Mouse (Mus musculus): ENCODE data around the gene Chad. TPM values are rescaled to one million over a fixed set of nuclear protein-coding genes. Genes with fewer than 3 reads are reported as not detected.

Gene Chad
- polyA plus RNA-seq, 1 experiment from 2014 or later, result 0.16 TPM

Other genes starting within 250 kb of the Chad start
- 90.6 and 97.6 TPM in 2 replicates for gene Luc7l3, start 243.1 kb upstream of the Chad start, polyA plus RNA-seq (2014; fragmentation: Nextera tagmentation; extraction: Ambion mirVana)
- gene Ankrd40, start 237.0 kb upstream of the Chad start, polyA plus RNA-seq (2014; fragmentation: Nextera tagmentation; extraction: Ambion mirVana), result 12.7 and 13.2 TPM in 2 replicates
- 3.2 and 6.0 TPM in 2 replicates for gene Abcc3, start 172.1 kb upstream of the Chad start, polyA plus RNA-seq (2014; fragmentation: Nextera tagmentation; extraction: Ambion mirVana)
- 2.7 and 4.7 TPM in 2 replicates for gene Cacna1g, start 90.8 kb upstream of the Chad start, polyA plus RNA-seq (2014; fragmentation: Nextera tagmentation; extraction: Ambion mirVana)
- gene Spata20, start 78.9 kb upstream of the Chad start, polyA plus RNA-seq (2014; fragmentation: Nextera tagmentation; extraction: Ambion mirVana), result not detected in 2 replicates
- gene Epn3, start 65.1 kb upstream of the Chad start, polyA plus RNA-seq (2014; fragmentation: Nextera tagmentation; extraction: Ambion mirVana), result 0.84 and 0.91 TPM in 2 replicates
- 0.84 and 1.1 TPM in 2 replicates for gene Mycbpap, start 43.3 kb upstream of the Chad start, polyA plus RNA-seq (2014; fragmentation: Nextera tagmentation; extraction: Ambion mirVana)
- gene Rsad1, start 15.8 kb upstream of the Chad start, polyA plus RNA-seq (2014; fragmentation: Nextera tagmentation; extraction: Ambion mirVana), result 3.9 and 4.1 TPM in 2 replicates
- 2.6 and 3.1 TPM in 2 replicates for gene Acsf2, start 36.8 kb downstream of the Chad start, polyA plus RNA-seq (2014; fragmentation: Nextera tagmentation; extraction: Ambion mirVana)
- gene Lrrc59, start 64.7 kb downstream of the Chad start, polyA plus RNA-seq (2014; fragmentation: Nextera tagmentation; extraction: Ambion mirVana), result 224 and 246 TPM in 2 replicates
- gene Mrpl27, start 88.7 kb downstream of the Chad start, polyA plus RNA-seq (2014; fragmentation: Nextera tagmentation; extraction: Ambion mirVana), result 127 and 132 TPM in 2 replicates
- 35.5 and 40.5 TPM in 2 replicates for gene Eme1, start 88.9 kb downstream of the Chad start, polyA plus RNA-seq (2014; fragmentation: Nextera tagmentation; extraction: Ambion mirVana)
- 8.8 and 10.5 TPM in 2 replicates for gene Xylt2, start 112.5 kb downstream of the Chad start, polyA plus RNA-seq (2014; fragmentation: Nextera tagmentation; extraction: Ambion mirVana)
- gene Gm11541, start 139.5 kb downstream of the Chad start, polyA plus RNA-seq (2014; fragmentation: Nextera tagmentation; extraction: Ambion mirVana), result 0.10 TPM in 1 of 2 replicates, not detected in the other
- gene Cdc34b, start 176.7 kb downstream of the Chad start, polyA plus RNA-seq (2014; fragmentation: Nextera tagmentation; extraction: Ambion mirVana), result 0.23 TPM in 1 of 2 replicates, not detected in the other
- gene Tmem92, start 217.7 kb downstream of the Chad start, polyA plus RNA-seq (2014; fragmentation: Nextera tagmentation; extraction: Ambion mirVana), result not detected in 2 replicates

Measured in liver, embryonic 11.5 days (tissue).